Mouse (Mus musculus) spleen, postnatal 10 days (tissue): ENCODE measurements around the gene Phf21b.
A peak's percentile ranks its signal among the peaks of the same experiment; 100 is the strongest.
"Not testable (repeated sequence)": the region's sequence is repeated elsewhere in the genome, so short reads cannot be mapped to it uniquely, and the experiment has no call there.

Source experiments
- DNase-seq, 2 experiments: peaks; one replicate each; pipeline ENCODE4 v3.0.0; 2021 to 2022; ENCODE audit warnings: low spot score in 2 of 2

Phf21b gene

GRCm38 (mm10) chr15:84775421-84776174 lies 80.3 kb downstream of the Phf21b start:
- DNase-seq, result no peak

- DNase-seq, result no peak
These were observed 83.4 kb downstream of the Phf21b start for GRCm38 (mm10) chr15:84772191-84773111.

GRCm38 (mm10) chr15:84769641-84770341 lies 86.1 kb downstream of the Phf21b start:
- no peak for DNase-seq

- DNase-seq, result not testable (repeated sequence)
These were observed 87.3 kb downstream of the Phf21b start for GRCm38 (mm10) chr15:84768531-84768930.

- DNase-seq, result peak in 1 of 2 experiments; percentile 31
These were observed 89.2 kb downstream of the Phf21b start for GRCm38 (mm10) chr15:84766621-84767020.

- no peak for DNase-seq
These were observed 92.4 kb downstream of the Phf21b start for GRCm38 (mm10) chr15:84763423-84763812.

- no peak for DNase-seq
These were observed 93.0 kb downstream of the Phf21b start for GRCm38 (mm10) chr15:84762712-84763422.

- DNase-seq, result peak; percentile 14 to 67
These were observed 97.4 kb downstream of the Phf21b start for GRCm38 (mm10) chr15:84758493-84758892.

- no peak for DNase-seq
These were observed 99.4 kb downstream of the Phf21b start for GRCm38 (mm10) chr15:84756426-84756825.

- DNase-seq, result peak; percentile 46 to 65
These were observed 100.9 kb downstream of the Phf21b start for GRCm38 (mm10) chr15:84754987-84755386.

GRCm38 (mm10) chr15:84745831-84746230 lies 110.0 kb downstream of the Phf21b start:
- DNase-seq, result no peak

GRCm38 (mm10) chr15:84744308-84744707 lies 111.5 kb downstream of the Phf21b start:
- DNase-seq, result no peak

GRCm38 (mm10) chr15:84743347-84743746 lies 112.5 kb downstream of the Phf21b start:
- no peak for DNase-seq

- DNase-seq, result no peak
These were observed 114.3 kb downstream of the Phf21b start for GRCm38 (mm10) chr15:84741573-84741972.

GRCm38 (mm10) chr15:84738246-84738645 lies 117.6 kb downstream of the Phf21b start:
- DNase-seq, result no peak

- no peak for DNase-seq
These were observed 118.9 kb downstream of the Phf21b start for GRCm38 (mm10) chr15:84736994-84737346.

GRCm38 (mm10) chr15:84736346-84736993 lies 119.4 kb downstream of the Phf21b start:
- DNase-seq, result no peak
